Mouse (Mus musculus) limb, embryonic 11.5 days (tissue): ENCODE results near the gene Flt3l. TPM values are rescaled to one million over a fixed set of nuclear protein-coding genes. Genes with fewer than 3 reads are reported as not detected.

ENCODE experiments used
- ATAC-seq: fragments of 200-750 bp; cut with Nextera tagmentation; 2 replicates; pipeline ENCODE4 v1.8.0; 2017; ENCODE audit warnings: low read depth; ENCODE audit not compliant: insufficient number of reproducible peaks, low FRiP score, low TSS enrichment
- DNase-seq: peaks from one replicate; pipeline ENCODE4 v3.0.0-alpha.2; 2015; ENCODE audit warnings: low spot score
- H3K27ac ChIP-seq: fragments of 300-500 bp; sonication (generic); replicated peaks from 2 replicates; pipeline ENCODE4 v1.5.1; 2014; ENCODE audit warnings: low read depth, mild to moderate bottlenecking, low read length
- H3K27me3 ChIP-seq: fragments of 300-500 bp; sonication (generic); 2 replicates; pipeline ENCODE4 v1.6.1; 2014; ENCODE audit warnings: mild to moderate bottlenecking, low read length, mixed read lengths; ENCODE audit not compliant: control insufficient read depth, insufficient read depth
- H3K36me3 ChIP-seq: fragments of 300-500 bp; sonication (generic); 2 replicates; pipeline ENCODE4 v1.6.1; 2014; ENCODE audit warnings: mild to moderate bottlenecking, low read length, moderate library complexity, mixed read lengths; ENCODE audit not compliant: control insufficient read depth, insufficient read depth
- H3K4me1 ChIP-seq: fragments of 300-500 bp; sonication (generic); 2 replicates; pipeline ENCODE4 v1.6.1; 2014; ENCODE audit warnings: low read length, mixed read lengths; ENCODE audit not compliant: control insufficient read depth, insufficient read depth
- H3K4me2 ChIP-seq: fragments of 300-500 bp; sonication (generic); 2 replicates; pipeline ENCODE4 v1.6.1; 2014; ENCODE audit warnings: low read depth, mild to moderate bottlenecking, moderate library complexity; ENCODE audit not compliant: severe bottlenecking
- H3K4me3 ChIP-seq: fragments of 300-500 bp; sonication (generic); 2 replicates; pipeline ENCODE4 v1.5.1; 2014; ENCODE audit warnings: low read depth, low read length
- H3K9ac ChIP-seq: fragments of 300-500 bp; sonication (generic); 2 replicates; pipeline ENCODE4 v1.6.1; 2014; ENCODE audit warnings: mild to moderate bottlenecking, low read length
- H3K9me3 ChIP-seq: fragments of 300-500 bp; sonication (generic); 2 replicates; pipeline ENCODE4 v1.6.1; 2016; ENCODE audit warnings: low read length; ENCODE audit not compliant: control insufficient read depth
- WGBS: fragments of 180-500 bp; shearing (Covaris S2); extraction: QIAGEN DNeasy Blood & Tissue Kit; methylation state at CpG from one replicate; pipeline ENCODE4 v1.1.7; 2014; 5-methylcytosine and 5-hydroxymethylcytosine counted together
- polyA plus RNA-seq: library from polyadenylated mRNA; unstranded; fragments of >200 nt; fragmentation: Nextera tagmentation; extraction: Ambion mirVana; gene quantifications from 2 replicates; pipeline ENCODE4 v1.2.1, GENCODE M21; 2014

Flt3l gene
- polyA plus RNA-seq, 1 experiment from 2014 or later = 0.44 TPM

DNA sequence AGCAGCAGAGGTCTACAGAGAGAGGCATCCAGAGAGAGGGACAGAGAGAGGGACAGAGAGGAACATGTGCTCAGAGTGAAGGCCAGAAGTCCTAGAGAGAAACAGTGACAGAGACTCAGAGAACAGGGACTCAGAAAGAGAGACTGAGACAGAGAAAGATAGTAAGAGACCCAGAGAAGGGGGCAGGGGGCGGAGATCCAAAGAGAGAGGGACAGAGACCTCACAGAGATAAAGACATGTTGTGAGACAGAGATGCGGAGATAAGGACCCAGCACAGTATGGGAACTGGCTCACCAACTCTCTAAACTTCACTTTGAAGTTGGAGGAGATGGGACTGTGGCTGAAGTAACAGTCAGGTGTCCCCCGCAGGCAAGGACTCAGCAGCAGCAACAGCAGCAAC is 862 bp downstream of the Flt3l start:
- no peaks in the 10 kb centered on the region; the same call in 1 of the 2 replicates for H3K27me3 ChIP-seq
- H3K9ac ChIP-seq = no peak overlapping the region
- WGBS = 71% methylated on average over 3 of the region's 3 CpGs
- no peaks in the 10 kb centered on the region for H3K36me3 ChIP-seq
- H3K4me2 ChIP-seq = no peak overlapping the region
- no peaks in the 10 kb centered on the region for H3K4me1 ChIP-seq
- no peaks in the 10 kb centered on the region for H3K9me3 ChIP-seq
- DNase-seq (no peak), ATAC-seq (no peak)
- no peak overlapping the region for H3K27ac ChIP-seq
- H3K4me3 ChIP-seq = no peak overlapping the region

DNA sequence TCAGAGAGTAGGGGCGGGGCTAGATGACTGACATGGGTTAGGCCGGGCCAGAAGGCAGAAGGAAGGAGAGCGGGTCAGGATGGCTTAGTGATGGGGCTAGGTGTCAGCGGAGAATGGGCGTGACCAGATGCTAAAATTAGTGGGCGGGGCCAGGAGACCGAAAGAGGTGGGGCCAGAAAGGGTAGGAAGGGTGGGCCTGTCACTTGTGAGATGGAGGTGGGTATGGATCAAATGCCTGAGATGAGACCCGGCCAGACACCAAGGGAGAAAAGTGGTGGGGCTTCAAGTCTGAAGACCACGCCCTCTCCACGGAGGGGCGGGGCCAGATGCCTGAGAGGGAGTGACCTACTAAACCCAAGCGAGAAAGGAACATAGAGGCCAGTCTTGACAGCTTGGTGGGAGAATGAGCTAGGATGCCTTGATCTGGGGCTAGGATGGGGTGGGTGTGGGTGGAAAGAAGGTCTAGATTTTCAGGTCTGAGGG is 1.6 kb downstream of the Flt3l start:
- Histone ChIP-seq H3K36me3 (no peaks in the 10 kb centered on the region), H3K9me3 (no peaks in the 10 kb centered on the region), H3K27me3 (no peaks in the 10 kb centered on the region; the same call in 1 of the 2 replicates), H3K4me2 (no peak overlapping the region), H3K27ac (no peak overlapping the region), H3K4me1 (0 out of 2 replicates have a peak, but pooled peaks cover 4% of the 10 kb centered on the region), H3K4me3 (no peak overlapping the region), H3K9ac (no peak overlapping the region)
- ATAC-seq (no peak), DNase-seq (no peak)
- WGBS = 5% methylated on average over 12 of the region's 12 CpGs

DNA sequence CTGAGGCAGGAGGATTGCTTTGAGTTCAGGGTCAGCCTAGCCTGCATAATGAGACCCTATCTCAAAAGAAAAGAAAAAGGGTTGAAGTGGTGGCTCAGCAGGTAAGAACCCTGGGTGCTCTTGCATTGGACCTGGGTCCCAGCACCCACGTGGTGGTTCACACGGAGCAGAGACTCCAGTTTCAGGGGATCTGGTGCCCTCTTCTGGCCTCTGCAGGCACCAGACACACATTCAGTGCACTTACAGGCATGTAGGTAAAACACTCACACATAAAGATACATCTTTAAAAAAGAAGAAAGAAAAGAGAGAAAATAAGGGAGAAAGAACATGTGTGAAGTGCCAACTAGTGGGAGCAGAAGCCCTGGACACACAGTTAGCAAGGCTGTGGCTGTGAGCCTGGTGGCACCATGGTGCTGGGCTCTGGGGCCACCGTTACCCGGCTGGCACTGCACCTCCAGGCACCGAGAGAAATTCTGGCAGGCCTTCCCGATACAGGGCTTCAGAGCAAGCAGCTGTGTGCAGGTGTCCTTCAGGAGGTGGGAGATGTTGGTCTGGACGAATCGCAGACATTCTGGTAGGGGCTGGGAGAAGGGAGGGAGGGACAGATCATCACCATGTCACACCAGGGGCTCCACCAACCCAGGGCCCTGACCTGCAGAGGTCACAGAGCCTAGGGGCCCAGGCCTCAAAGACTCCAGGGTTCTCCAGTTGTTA is 2.6 kb downstream of the Flt3l start:
- 76% methylated on average over 8 of the region's 8 CpGs for WGBS
- no peaks in the 10 kb centered on the region for H3K36me3 ChIP-seq
- ATAC-seq = no peak

GRCm38 (mm10) chr7:45131850-45132249 is 4.4 kb downstream of the Flt3l start:
- peaks cover 10% of the 10 kb centered on the region for H3K4me1 ChIP-seq
- ATAC-seq (no peak), DNase-seq (no peak)
- H3K27ac ChIP-seq = no peak overlapping the region
- H3K27me3 ChIP-seq = no peaks in the 10 kb centered on the region
- H3K4me2 ChIP-seq = no peak overlapping the region
- no peak overlapping the region for H3K9ac ChIP-seq
- no peaks in the 10 kb centered on the region for H3K9me3 ChIP-seq
- 82% methylated on average over 11 of the region's 11 CpGs for WGBS
- no peak overlapping the region for H3K4me3 ChIP-seq
- H3K36me3 ChIP-seq = peaks cover 5% of the 10 kb centered on the region

More for the DNA sequence above, 2.6 kb downstream of the Flt3l start:
- Histone ChIP-seq H3K27ac (no peak overlapping the region), H3K27me3 (no peaks in the 10 kb centered on the region; the same call in 1 of the 2 replicates), H3K4me2 (no peak overlapping the region), H3K9me3 (no peaks in the 10 kb centered on the region), H3K4me3 (no peak overlapping the region), H3K9ac (no peak overlapping the region), H3K4me1 (0 out of 2 replicates have a peak, but pooled peaks cover 4% of the 10 kb centered on the region)
- DNase-seq = no peak

DNA sequence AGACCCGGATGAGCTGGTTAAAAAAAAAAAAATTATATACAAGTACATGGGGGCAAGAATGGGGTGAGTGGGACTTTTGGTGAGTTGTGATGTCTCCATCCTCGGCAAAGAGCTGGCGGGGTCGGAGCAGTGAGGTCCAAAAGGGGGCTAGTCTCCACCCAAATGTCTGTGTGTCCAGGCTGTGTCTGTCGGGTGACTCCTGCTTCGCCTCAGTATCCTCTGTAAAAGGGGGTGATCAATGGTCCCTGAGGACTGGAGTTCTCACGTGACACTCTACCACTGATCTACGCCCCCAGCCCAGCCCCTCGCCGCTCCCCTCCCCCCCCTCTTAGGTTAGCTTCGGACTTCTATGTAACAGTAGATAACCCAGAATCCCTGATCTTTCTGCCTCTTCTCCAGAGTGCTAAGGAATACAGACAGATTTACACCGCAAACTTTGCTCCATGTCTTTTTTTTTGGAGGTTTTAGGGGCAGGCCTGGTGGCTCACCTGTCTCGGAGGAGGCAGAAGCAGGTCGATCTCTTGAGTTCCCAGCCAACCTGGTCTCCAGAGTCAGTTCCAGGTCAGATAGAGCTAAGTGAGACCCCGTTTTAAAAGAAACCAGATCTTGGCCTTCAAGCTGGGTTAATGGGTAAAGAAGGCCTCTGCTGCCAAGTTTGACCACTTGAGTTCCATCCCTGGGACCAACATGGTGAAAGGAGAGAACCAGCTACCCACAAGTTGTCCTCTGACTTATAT is 6.3 kb downstream of the Flt3l start:
- DNase-seq (no peak), ATAC-seq (no peak)
- H3K4me1 ChIP-seq = peaks cover 27% of the 10 kb centered on the region
- no peaks in the 10 kb centered on the region for H3K27me3 ChIP-seq
- H3K9ac ChIP-seq = peak overlapping the region; percentile 89
- H3K27ac ChIP-seq = peak overlapping the region; percentile 90
- H3K36me3 ChIP-seq = peaks cover 23% of the 10 kb centered on the region
- H3K4me3 ChIP-seq = peak overlapping the region; percentile 99; the same call in 1 of the 2 replicates
- peak overlapping the region; percentile 63 for H3K4me2 ChIP-seq
- H3K9me3 ChIP-seq = no peaks in the 10 kb centered on the region
- 57% methylated on average over 15 of the region's 15 CpGs for WGBS

DNA sequence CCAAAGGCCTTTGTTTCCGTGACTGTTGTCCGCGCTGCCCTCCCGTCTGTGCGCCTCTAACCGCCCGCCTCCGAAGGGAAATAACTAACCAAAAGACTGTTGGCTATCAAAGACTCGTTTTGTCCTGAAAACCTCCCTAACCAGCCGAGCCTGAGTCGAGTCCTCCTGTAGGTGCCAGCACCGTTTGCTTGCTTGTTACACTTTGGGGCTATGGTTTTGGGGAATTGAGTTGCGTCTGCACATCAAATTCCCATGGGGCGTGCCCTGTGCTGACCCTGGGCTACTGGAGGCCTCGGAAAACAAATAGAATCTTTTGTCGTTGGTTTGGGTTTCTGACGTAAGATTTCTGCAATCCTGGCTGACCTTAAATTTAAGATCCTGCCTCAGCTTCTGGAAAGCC is 6.9 kb downstream of the Flt3l start:
- H3K4me2 ChIP-seq = peak overlapping the region; percentile 63
- no peaks in the 10 kb centered on the region for H3K9me3 ChIP-seq
- no peaks in the 10 kb centered on the region for H3K27me3 ChIP-seq
- ATAC-seq (no peak; the same call in 1 of the 2 replicates), DNase-seq (peak; percentile 80)
- under 1% methylated on average over 17 of the region's 17 CpGs for WGBS
- H3K4me3 ChIP-seq = peak overlapping the region; percentile 99
- peaks cover 23% of the 10 kb centered on the region for H3K36me3 ChIP-seq
- peak overlapping the region; percentile 90 for H3K27ac ChIP-seq
- H3K4me1 ChIP-seq = peaks cover 27% of the 10 kb centered on the region
- peak overlapping the region; percentile 89 for H3K9ac ChIP-seq

GRCm38 (mm10) chr7:45128624-45129246 is 7.5 kb downstream of the Flt3l start, which contains the start of gene Rpl13a:
Gene Rpl13a (minus strand): TSS chr7:45128761.
- H3K36me3 ChIP-seq = peaks cover 23% of the 10 kb centered on the region
- no peaks in the 10 kb centered on the region for H3K27me3 ChIP-seq
- ATAC-seq = peak; percentile 93
- H3K4me1 ChIP-seq = peaks cover 27% of the 10 kb centered on the region
- H3K9me3 ChIP-seq = no peaks in the 10 kb centered on the region
- peak; percentile 99 for DNase-seq
- peak within 1 kb of the TSS; percentile 100 for H3K9ac ChIP-seq
- H3K4me3 ChIP-seq = peak within 1 kb of the TSS; percentile 99
- H3K27ac ChIP-seq = peak within 1 kb of the TSS; percentile 91
- 0% methylated on average over 48 of the region's 48 CpGs for WGBS
- peak within 1 kb of the TSS; percentile 91 for H3K4me2 ChIP-seq

DNA sequence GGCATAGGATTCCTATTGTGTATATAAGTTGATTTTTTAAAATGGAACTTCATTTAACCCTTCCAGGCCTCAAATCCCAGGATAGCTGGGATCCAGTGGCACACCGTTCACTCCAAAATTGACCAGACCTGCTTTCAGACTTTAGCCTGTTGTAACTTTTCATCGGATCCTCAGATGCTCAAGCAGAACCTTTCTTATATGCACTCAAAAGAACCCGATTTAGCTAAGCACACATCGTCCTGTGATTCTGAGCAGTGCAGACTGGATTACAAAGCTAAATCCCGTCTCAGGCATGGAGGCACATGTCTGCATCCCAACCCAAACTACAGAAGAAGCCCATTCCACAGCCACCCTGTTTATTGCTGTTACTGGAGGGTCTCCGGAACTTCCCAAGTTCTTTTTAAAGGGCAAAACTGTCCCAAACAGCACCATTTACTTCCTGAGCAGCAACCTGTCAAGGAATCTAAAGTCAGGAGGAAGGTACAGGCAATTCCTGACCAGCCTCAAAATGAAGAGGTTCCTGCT is 8.5 kb downstream of the Flt3l start:
- WGBS = under 1% methylated on average over 6 of the region's 6 CpGs
- DNase-seq (no peak), ATAC-seq (no peak)
- Histone ChIP-seq H3K4me3 (peak overlapping the region; percentile 99), H3K9ac (peak overlapping the region; percentile 100), H3K4me2 (peak overlapping the region; percentile 91), H3K4me1 (peaks cover 32% of the 10 kb centered on the region), H3K9me3 (no peaks in the 10 kb centered on the region), H3K27me3 (no peaks in the 10 kb centered on the region), H3K27ac (peak overlapping the region; percentile 91), H3K36me3 (peaks cover 27% of the 10 kb centered on the region)
